In the genomic region with DNA sequence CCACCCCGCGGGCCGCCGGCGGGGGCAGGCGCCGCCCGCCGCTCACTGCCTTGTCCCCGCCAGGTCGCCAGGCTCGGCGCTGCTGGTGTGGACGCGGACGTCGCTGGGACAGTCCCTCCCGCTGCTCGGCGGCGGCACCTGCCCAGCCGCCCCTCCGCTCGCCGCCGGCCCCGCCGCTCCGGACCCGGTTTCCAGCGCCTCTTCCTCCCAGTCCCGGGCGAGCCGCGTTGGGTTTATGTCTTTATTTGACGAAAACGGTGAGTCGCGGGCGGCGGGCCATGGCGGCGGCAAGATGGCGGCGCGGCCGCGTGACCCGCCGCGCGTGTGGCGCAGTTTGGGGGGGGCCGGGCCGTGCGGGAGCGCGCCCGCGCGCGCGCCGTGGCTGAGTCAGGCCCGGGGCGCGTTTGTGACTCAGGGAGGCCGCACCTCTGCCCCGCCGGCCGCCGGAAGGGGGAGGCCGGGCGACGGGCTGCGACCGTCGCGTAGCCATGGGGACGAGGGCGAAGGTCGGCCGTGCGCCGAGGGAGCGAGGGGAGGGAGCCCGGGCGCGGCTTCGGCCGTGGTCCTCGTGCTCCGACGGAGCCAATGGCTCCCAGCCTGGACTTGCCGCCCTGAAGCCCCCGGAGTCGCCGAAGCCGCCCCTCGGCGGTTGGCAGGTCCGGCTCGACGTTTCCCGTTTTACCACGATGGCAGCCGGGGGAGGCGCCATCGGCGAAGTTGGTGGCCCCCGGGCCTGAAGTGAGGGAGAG, we compare ENCODE assay signal across 8 mouse cellular contexts. TPM values are rescaled to one million over a fixed set of nuclear protein-coding genes. Genes with fewer than 3 reads are reported as not detected.
DNase-seq lines count a peak whose midpoint lies in the region; ATAC-seq lines count a peak whose summit lies in the region.

No protein-coding gene starts in this region.

- H3K4me2 ChIP-seq in intestine, embryonic 16.5 days (ENCODE audit: low read depth, low read length) = peak overlapping the region; percentile 75

- H3K27me3 ChIP-seq in intestine, embryonic 16.5 days (replicated peaks; ENCODE audit: control insufficient read depth, insufficient read depth, low read length) = no peaks in the 10 kb centered on the region
- no peaks in the 10 kb centered on the region for H3K27me3 ChIP-seq in midbrain, embryonic 10.5 days (ENCODE audit: low read depth, poor library complexity, severe bottlenecking)

- H3K9me3 ChIP-seq in intestine, embryonic 16.5 days (ENCODE audit: control insufficient read depth, low read length) = no peaks in the 10 kb centered on the region
- no peaks in the 10 kb centered on the region for H3K9me3 ChIP-seq in midbrain, embryonic 10.5 days (replicated peaks)

- H3K36me3 ChIP-seq in intestine, embryonic 16.5 days (ENCODE audit: control insufficient read depth, insufficient read depth, low read length) = peaks cover 9% of the 10 kb centered on the region; the same call in 1 of the 2 replicates
- H3K36me3 ChIP-seq in midbrain, embryonic 10.5 days = peaks cover 47% of the 10 kb centered on the region

- peak overlapping the region; percentile 99 for H3K27ac ChIP-seq in intestine, embryonic 16.5 days (ENCODE audit: low read length)
- peak overlapping the region; percentile 99 for H3K27ac ChIP-seq in midbrain, embryonic 10.5 days (replicated peaks)

- WGBS in intestine, embryonic 16.5 days = under 1% methylated on average over 94 of the region's 111 CpGs
- under 1% methylated on average over 106 of the region's 111 CpGs for WGBS in midbrain, embryonic 10.5 days

- DNase-seq in ZHBTc4 (ENCODE audit: low read depth, low spot score) = peak; percentile 77
- peak; percentile 83 for DNase-seq in embryo, embryonic 10 days (ENCODE audit: low spot score)
- peak; percentile 81 for DNase-seq in gastrocnemius, postnatal 25 days
- DNase-seq in left cerebral cortex, postnatal 36 days (ENCODE audit: low spot score in 2 of 2) = peak; percentile 75 to 80
- peak; percentile 83 for DNase-seq in midbrain, embryonic 10.5 days (ENCODE audit: low spot score)
- peak; percentile 82 for DNase-seq in right cerebral cortex, postnatal 25 days
- peak; percentile 81 to 83 for DNase-seq in urinary bladder, postnatal 4 days (ENCODE audit: low spot score in 2 of 2)

- peaks cover 15% of the 10 kb centered on the region for H3K4me1 ChIP-seq in intestine, embryonic 16.5 days (ENCODE audit: control insufficient read depth, insufficient read depth, low read length)
- H3K4me1 ChIP-seq in midbrain, embryonic 10.5 days = peaks cover 33% of the 10 kb centered on the region

- intact Hi-C loops in left cerebral cortex, postnatal 36 days (cut with DNase I) = loop anchor here (1.0 kb wide), 1 partner anchor 36 kb away; the partner anchor contains the start of gene Mark3

- peak; percentile 72 for ATAC-seq in intestine, embryonic 16.5 days

- H3K9ac ChIP-seq in intestine, embryonic 16.5 days (ENCODE audit: low read depth, low read length) = peak overlapping the region; percentile 99

- H3K4me3 ChIP-seq in intestine, embryonic 16.5 days (ENCODE audit: low read length) = peak overlapping the region; percentile 94
- peak overlapping the region; percentile 97 for H3K4me3 ChIP-seq in midbrain, embryonic 10.5 days

RNA-seq across cellular contexts. Expression of gene Eif5, which starts 0.7 kb away (rescaled TPM):
- 100 to 1,000 TPM; 133 to 143 TPM for total RNA-seq in gastrocnemius, postnatal 25 days (2021)
- 523 and 531 TPM in 2 replicates for polyA plus RNA-seq in intestine, embryonic 16.5 days (2015; fragmentation: Nextera tagmentation; extraction: Ambion mirVana)
- 100 to 1,000 TPM; 273 to 278 TPM for total RNA-seq in left cerebral cortex, postnatal 36 days (2021)
- 713 and 786 TPM in 2 replicates for polyA plus RNA-seq in midbrain, embryonic 10.5 days (2016; fragmentation: Nextera tagmentation; extraction: Ambion mirVana)

RNA-seq across cellular contexts. Expression of gene Mark3, which starts 35.9 kb away (rescaled TPM):
- total RNA-seq in gastrocnemius, postnatal 25 days (2021) = 10 to 100 TPM; 50.5 to 51.5 TPM
- polyA plus RNA-seq in intestine, embryonic 16.5 days (2015; fragmentation: Nextera tagmentation; extraction: Ambion mirVana) = 13.4 and 14.2 TPM in 2 replicates
- total RNA-seq in left cerebral cortex, postnatal 36 days (2021) = 100 to 1,000 TPM in 1 of 2 experiments, 10 to 100 TPM in 1; 97.1 to 114 TPM
- 44.2 and 47.4 TPM in 2 replicates for polyA plus RNA-seq in midbrain, embryonic 10.5 days (2016; fragmentation: Nextera tagmentation; extraction: Ambion mirVana)

RNA-seq across cellular contexts. Expression of gene Gm266, which starts 52.8 kb away (rescaled TPM):
- total RNA-seq in gastrocnemius, postnatal 25 days (2021) = under 1 TPM; 0.38 to 0.72 TPM
- 11.7 and 12.2 TPM in 2 replicates for polyA plus RNA-seq in intestine, embryonic 16.5 days (2015; fragmentation: Nextera tagmentation; extraction: Ambion mirVana)
- total RNA-seq in left cerebral cortex, postnatal 36 days (2021) = 1 to 10 TPM; 4.0 to 4.5 TPM
- polyA plus RNA-seq in midbrain, embryonic 10.5 days (2016; fragmentation: Nextera tagmentation; extraction: Ambion mirVana) = 7.8 and 10.4 TPM in 2 replicates

Comparison
In these comparisons a context has a peak if more than half of its experiments do, and no peak if none do; other contexts are left out.
1. Peak in every context shown above with its lines: DNase-seq, ATAC-seq, H3K4me3 ChIP-seq and H3K27ac ChIP-seq.